Mouse (Mus musculus) spleen, adult 2 months (tissue): ENCODE measurements around the gene Klhl23. TPM values are rescaled to one million over a fixed set of nuclear protein-coding genes. Genes with fewer than 3 reads are reported as not detected.

ENCODE experiments used
- DNase-seq, 2 experiments: peaks; one replicate each; pipeline versions ENCODE4 v3.0.0 to v3.0.0-alpha.2; 2012 to 2021; ENCODE audit warnings: low spot score in 2 of 2, low read depth in 1 of 2
- H3K27ac ChIP-seq: fragments of 200-500 bp; 2 replicates; pipeline ENCODE4 v1.5.1; 2012; ENCODE audit warnings: low read length, inconsistent platforms; ENCODE audit not compliant: insufficient read depth
- H3K27me3 ChIP-seq: fragments of 200-500 bp; 2 replicates; pipeline ENCODE4 v1.6.1; 2012; ENCODE audit warnings: mild to moderate bottlenecking, moderate library complexity, low read length, inconsistent platforms; ENCODE audit not compliant: control insufficient read depth, insufficient read depth
- H3K36me3 ChIP-seq: fragments of 200-500 bp; 2 replicates; pipeline ENCODE4 v1.6.1; 2012; ENCODE audit warnings: mild to moderate bottlenecking, low read length, inconsistent platforms; ENCODE audit not compliant: control insufficient read depth, insufficient read depth
- H3K4me1 ChIP-seq: fragments of 200-500 bp; 2 replicates; pipeline ENCODE4 v1.6.1; 2011; ENCODE audit warnings: inconsistent platforms; ENCODE audit not compliant: control insufficient read depth, insufficient read depth, insufficient read length
- H3K4me3 ChIP-seq: fragments of 200-500 bp; 2 replicates; pipeline ENCODE4 v1.5.1; 2011; ENCODE audit warnings: mild to moderate bottlenecking, inconsistent platforms; ENCODE audit not compliant: insufficient read depth, insufficient read length; ENCODE audit errors: extremely low read depth
- CTCF ChIP-seq: fragments of 200-500 bp; IDR thresholded peaks from 2 replicates; pipeline ENCODE4 v1.5.1; 2011; ENCODE audit warnings: mild to moderate bottlenecking, inconsistent platforms; ENCODE audit not compliant: insufficient read depth, insufficient read length, insufficient replicate concordance; ENCODE audit errors: extremely low read depth
- POLR2A ChIP-seq: fragments of 200-500 bp; IDR thresholded peaks from 2 replicates; pipeline ENCODE4 v1.6.1; 2011; ENCODE audit warnings: low read depth, low read length, inconsistent platforms
- WGBS: fragments of 180-500 bp; shearing (Covaris S2); methylation state at CpG from one replicate; pipeline ENCODE4 v1.1.7; 2018; 5-methylcytosine and 5-hydroxymethylcytosine counted together
- polyA plus RNA-seq: library from polyadenylated mRNA; depleted of rRNA; stranded (reverse); fragments of >200 nt; gene quantifications from 2 replicates; pipeline ENCODE4 v1.2.3, GENCODE M21; 2012

Gene Klhl23
- polyA plus RNA-seq, 1 experiment: 1.9 TPM

- Histone ChIP-seq H3K4me1 (peaks cover 3% of the 10 kb centered on the region), H3K27ac (no peak overlapping the region)
- 78% methylated on average over 9 of the region's 9 CpGs for WGBS
These were observed 3.2 kb upstream of the Klhl23 start for GRCm38 (mm10) chr2:69818350-69819085.

GRCm38 (mm10) chr2:69820201-69820600 is 1.5 kb upstream of the Klhl23 start:
- Histone ChIP-seq H3K4me1 (peaks cover 3% of the 10 kb centered on the region), H3K27me3 (peaks cover 12% of the 10 kb centered on the region), H3K27ac (no peak overlapping the region), H3K36me3 (no peaks in the 10 kb centered on the region), H3K4me3 (no peak overlapping the region)
- TF ChIP-seq POLR2A (no peak), CTCF (no peak)
- no peak for DNase-seq
- WGBS: 89% methylated on average over 1 of the region's 1 CpGs

More at GRCm38 (mm10) chr2:69818350-69819085, 3.2 kb upstream of the Klhl23 start:
- Histone ChIP-seq H3K36me3 (no peaks in the 10 kb centered on the region), H3K27me3 (peaks cover 12% of the 10 kb centered on the region), H3K4me3 (no peak overlapping the region)
- TF ChIP-seq POLR2A: no peak
- no peak for TF ChIP-seq CTCF
- no peak for DNase-seq

- H3K36me3 ChIP-seq: no peaks in the 10 kb centered on the region
- under 1% methylated on average over 77 of the region's 80 CpGs for WGBS
- H3K4me3 ChIP-seq: peak overlapping the region; percentile 61
- H3K27me3 ChIP-seq: peaks cover 12% of the 10 kb centered on the region
- H3K4me1 ChIP-seq: peaks cover 3% of the 10 kb centered on the region
- peak overlapping the region; percentile 55 for H3K27ac ChIP-seq
- no peak for DNase-seq
- TF ChIP-seq POLR2A (no peak), CTCF (no peak)
These were observed 801 bp downstream of the Klhl23 start for GRCm38 (mm10) chr2:69822361-69823128.

GRCm38 (mm10) chr2:69823129-69823677 is 1.5 kb downstream of the Klhl23 start:
- Histone ChIP-seq H3K27me3 (peaks cover 12% of the 10 kb centered on the region), H3K27ac (no peak overlapping the region; the same call in 1 of the 2 replicates), H3K4me3 (peak overlapping the region; percentile 61), H3K4me1 (peaks cover 3% of the 10 kb centered on the region), H3K36me3 (no peaks in the 10 kb centered on the region)
- WGBS: 4% methylated on average over 45 of the region's 45 CpGs
- TF ChIP-seq POLR2A: no peak
- TF ChIP-seq CTCF: no peak
- no peak for DNase-seq

- peaks cover 3% of the 10 kb centered on the region for H3K4me1 ChIP-seq
- H3K27ac ChIP-seq: peak overlapping the region; percentile 18; the same call in 1 of the 2 replicates
- no peak overlapping the region for H3K4me3 ChIP-seq
- no peak for TF ChIP-seq POLR2A
- TF ChIP-seq CTCF: no peak
- WGBS: 93% methylated on average over 10 of the region's 10 CpGs
- no peaks in the 10 kb centered on the region for H3K36me3 ChIP-seq
- no peak for DNase-seq
- H3K27me3 ChIP-seq: peaks cover 12% of the 10 kb centered on the region
These were observed 4.2 kb downstream of the Klhl23 start for GRCm38 (mm10) chr2:69825898-69826297.

GRCm38 (mm10) chr2:69826380-69826779 is 4.6 kb downstream of the Klhl23 start:
- peaks cover 12% of the 10 kb centered on the region for H3K27me3 ChIP-seq
- DNase-seq: no peak
- TF ChIP-seq CTCF: no peak
- TF ChIP-seq POLR2A: no peak
- no peaks in the 10 kb centered on the region for H3K36me3 ChIP-seq
- peaks cover 3% of the 10 kb centered on the region for H3K4me1 ChIP-seq
- no peak overlapping the region for H3K27ac ChIP-seq
- 95% methylated on average over 2 of the region's 2 CpGs for WGBS
- no peak overlapping the region for H3K4me3 ChIP-seq
